Mouse (Mus musculus): ENCODE results near the gene Piwil4.

Gene Piwil4

DNA sequence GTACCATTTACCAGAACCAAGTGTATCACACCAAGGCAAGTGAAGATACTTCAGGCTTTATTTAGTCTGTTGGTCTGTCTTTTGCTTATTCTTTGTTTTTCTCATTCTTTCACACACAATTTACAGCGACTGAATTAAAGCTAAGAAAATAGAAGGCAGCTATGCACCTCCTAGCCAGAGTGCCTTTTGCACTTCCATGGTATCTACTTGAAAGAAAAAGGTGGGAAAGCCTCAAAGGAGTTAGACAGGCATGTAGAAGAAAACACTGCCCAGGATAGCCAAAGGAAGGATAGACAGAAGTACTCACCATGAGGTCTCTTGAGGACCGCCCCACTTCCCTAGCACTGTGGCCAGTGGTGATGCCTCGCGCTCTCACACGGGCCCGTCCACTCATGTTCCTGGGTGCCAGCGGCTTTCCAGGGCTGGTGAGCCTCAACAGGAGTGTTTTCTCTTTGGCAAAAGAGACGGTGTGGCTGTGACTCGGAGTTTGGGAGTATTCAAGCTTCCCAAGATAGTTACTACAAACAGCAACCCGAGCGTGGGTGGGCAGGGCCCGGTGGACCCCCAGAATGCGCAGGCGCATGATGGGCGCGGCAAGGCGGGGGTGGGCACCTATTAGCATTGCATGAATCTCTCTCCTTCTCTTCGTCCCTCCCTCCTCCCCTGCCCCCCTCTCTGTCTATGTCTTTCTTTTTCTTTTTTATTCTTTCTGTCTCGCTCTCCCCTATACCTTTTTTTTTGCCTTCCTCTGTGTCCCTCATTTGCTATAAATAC, at the start of gene Piwil4:
Piwil4 (minus strand) TSS at position 583 of the 774 bp plus-strand sequence.
- no peak for TF ChIP-seq GATA4 (IDR thresholded peaks at IDR 0.05; ENCODE audit: insufficient replicate concordance, low read length)

DNA sequence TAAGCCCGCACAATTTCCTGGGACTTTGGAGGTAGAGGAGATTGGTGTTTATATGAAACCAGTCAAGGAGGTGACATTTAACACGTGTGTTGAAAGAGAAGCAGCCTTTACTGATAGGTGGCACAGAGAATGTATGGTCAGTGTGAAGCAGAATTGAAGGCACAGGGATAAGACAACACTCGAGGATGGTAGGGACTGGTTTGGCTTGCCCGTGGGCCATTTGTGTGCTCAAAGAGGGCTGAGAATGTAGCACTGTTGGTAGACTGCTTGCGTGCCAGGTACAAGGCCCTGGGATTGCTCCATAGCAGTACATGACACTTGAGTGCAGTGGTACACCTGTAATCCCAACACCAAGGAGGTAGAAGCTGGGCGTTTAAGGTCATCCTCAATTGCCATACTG, 46.8 kb upstream of the Piwil4 start:
- TF ChIP-seq GATA4 (IDR thresholded peaks at IDR 0.05; ENCODE audit: insufficient replicate concordance, low read length), result no peak

DNA sequence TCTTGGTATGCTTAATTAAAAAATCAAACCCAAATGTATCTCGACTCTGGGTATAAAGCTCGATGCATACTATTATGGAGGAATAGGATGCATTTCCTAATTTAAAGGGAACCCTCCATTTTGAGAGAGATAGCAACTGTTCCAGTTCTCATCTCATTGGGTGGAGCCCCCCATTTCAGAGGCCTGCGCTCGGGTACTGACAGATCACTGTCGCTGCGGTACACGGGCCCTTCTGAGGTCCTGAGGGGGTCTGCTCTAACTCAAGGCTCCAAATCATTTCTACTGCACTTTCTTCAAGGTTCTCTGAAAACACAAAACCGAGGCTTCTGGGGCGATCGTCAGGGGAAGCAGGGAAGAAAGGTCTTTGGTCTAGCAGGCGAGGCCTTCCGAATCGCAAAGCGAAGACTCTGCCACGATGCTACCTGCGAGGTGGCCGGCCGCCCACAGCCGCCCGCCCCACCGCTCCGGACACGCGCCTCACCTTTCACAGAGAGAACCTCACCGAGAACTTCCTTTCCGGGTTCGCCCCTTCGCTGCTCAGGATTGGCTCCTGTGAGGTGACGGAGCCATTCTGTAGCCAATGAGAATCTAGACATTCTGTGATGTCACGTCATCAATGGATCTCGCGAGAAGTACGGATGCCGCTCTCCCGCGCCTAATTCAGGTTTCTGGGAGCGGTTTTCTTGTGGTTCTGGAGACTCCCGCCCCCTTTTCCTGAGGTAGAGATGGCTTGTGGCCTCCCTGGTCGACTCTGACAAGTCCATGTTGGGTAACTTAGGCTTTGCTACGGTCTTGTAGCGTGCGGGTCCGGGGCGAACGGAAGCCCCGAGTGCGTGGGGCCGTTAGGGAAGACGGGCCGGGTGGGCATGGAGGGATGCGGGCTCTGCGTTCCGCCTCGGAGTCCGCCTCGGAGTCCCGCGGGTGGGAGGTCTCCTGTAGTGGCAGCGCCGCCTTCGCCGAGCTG, 43.8 kb upstream of the Piwil4 start, which contains the start of the genes Mre11a and Ankrd49:
Mre11a (plus strand) TSS at position 616 of the 964 bp plus-strand sequence.
Ankrd49 (minus strand) TSS at position 818 of the 964 bp plus-strand sequence.
- no peak for TF ChIP-seq GATA4 (IDR thresholded peaks at IDR 0.05; ENCODE audit: insufficient replicate concordance, low read length)

DNA sequence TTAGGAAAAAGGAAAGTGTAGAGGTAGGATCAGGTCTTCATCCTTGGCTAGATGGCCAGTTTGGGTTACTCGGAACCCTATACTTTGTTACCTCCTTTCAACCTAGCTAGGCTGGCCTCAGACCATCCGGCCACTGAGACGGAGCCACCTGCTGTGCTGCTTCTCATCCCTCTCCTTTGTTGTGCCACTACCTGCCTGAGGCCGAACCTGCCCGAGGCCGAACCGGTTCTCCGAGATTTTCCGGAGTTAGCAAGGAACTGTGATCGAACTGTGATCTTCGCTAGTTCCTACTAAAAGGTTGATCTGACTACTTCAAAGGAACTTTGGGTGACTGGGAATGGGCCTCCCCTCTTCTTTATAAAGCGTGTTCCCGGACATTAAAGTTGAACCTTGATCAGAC, 37.8 kb upstream of the Piwil4 start:
- TF ChIP-seq GATA4 (IDR thresholded peaks at IDR 0.05; ENCODE audit: insufficient replicate concordance, low read length), result no peak

DNA sequence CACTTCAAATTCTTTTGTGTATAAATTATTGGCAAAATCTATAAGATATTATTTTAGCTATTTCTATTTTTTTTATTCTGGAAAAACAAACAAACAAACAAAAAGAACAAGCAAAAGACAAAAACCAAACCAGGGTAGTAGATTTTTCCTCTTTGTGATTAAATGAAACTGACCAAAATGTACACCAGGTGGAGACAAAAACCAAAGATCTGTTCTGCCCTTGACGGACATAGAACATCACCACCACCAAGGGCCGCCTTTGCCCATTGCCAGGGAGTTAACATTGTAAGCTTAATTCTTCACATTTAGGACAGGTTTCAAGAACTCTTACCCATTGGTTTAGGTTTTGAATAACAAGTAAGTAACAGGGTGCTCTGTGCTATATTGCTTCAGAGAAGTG, 33.3 kb upstream of the Piwil4 start:
- TF ChIP-seq GATA4 (IDR thresholded peaks at IDR 0.05; ENCODE audit: insufficient replicate concordance, low read length), result no peak

DNA sequence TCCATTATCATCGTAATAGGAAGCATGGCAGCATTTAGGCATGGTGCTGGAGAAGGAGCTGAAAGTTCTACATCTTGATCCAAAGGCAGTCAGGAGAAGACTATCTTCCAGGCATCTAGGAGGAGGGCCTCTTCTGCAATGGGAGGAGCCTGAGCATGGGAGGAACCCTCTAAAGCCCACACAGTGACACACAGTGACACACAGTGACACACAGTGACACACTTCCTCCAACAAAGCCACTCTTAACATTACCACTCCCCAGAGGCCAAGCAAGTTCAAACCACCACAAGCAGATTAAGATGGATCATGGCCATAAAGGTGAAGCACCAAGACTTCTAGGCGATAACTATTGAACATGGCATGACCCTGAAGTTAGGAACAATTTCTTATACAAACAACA, 31.5 kb upstream of the Piwil4 start:
- TF ChIP-seq GATA4 (IDR thresholded peaks at IDR 0.05; ENCODE audit: insufficient replicate concordance, low read length), result no peak

DNA sequence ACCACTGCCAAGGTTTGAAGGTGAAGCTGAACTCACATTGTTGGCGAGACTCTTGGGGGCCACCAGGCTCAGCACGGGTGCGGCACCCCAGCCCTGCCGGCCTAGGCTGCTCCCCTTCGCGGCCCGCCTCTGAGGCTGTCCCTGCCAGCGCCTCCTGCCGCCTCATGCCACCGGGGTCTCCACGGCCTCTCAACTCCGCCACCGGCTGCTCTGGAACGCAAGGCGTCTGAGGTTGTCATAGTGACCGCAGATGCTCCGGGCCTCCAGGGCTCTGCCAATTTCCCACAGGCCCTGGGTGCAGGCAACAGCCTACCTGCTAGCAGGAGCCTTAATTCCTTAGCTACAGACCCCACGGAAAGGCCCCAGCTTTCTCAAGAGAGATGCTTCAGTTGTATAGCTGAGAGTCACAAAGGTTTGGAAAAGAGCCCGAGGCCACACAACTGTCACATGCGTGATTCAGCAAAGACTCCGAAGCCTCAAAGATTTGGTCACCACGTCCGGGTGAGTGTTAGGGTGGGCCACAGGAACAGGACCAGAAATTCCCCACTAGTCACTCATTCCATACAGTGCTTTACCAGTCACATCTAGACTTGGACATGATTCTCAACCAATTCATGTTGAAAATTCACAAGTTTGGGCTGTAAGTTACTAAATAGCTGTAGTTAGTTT, 30.4 kb upstream of the Piwil4 start, which contains the start of gene 1700012B09Rik:
1700012B09Rik (minus strand) TSS at position 228 of the 669 bp plus-strand sequence.
- no peak for TF ChIP-seq GATA4 (IDR thresholded peaks at IDR 0.05; ENCODE audit: insufficient replicate concordance, low read length)

DNA sequence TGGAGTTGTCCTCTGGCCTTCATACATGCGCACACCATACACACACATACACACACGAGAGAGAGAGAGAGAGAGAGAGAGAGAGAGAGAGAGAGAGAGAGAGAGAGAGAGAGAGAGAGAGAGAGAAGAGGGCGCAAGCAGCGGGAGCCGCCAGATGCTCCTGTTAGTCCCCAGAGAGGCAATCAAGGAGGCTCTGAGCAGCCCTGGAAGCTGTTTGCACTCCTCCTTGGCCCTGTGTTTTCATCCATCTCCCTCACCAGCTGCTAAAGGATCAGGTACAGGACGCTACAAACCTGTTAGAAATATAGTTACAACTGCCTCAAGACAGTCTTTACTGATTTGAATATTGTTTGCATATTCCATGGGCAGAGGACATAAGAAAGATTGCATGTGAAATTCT, 29.3 kb upstream of the Piwil4 start:
- TF ChIP-seq GATA4 (IDR thresholded peaks at IDR 0.05; ENCODE audit: insufficient replicate concordance, low read length), result no peak

DNA sequence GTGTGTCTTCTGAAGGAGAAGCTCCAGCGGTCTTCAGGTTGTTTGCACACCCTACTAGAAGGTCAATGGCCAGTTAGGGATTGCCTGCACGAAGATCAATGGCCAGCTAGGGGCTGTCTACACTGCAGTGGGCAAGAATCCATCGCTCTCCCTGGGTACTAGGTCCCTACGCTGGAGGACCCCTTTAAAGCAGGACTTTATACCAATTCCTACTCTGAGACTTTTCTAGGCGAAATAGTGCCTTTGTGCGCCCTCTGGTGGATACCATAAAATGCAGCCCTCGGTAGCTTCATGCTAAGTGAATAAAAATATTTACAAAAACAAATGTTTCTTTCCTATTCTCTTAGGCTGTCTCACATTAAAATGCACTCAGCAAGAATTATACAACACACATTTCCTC, 24.2 kb upstream of the Piwil4 start:
- TF ChIP-seq GATA4 (IDR thresholded peaks at IDR 0.05; ENCODE audit: insufficient replicate concordance, low read length), result no peak

DNA sequence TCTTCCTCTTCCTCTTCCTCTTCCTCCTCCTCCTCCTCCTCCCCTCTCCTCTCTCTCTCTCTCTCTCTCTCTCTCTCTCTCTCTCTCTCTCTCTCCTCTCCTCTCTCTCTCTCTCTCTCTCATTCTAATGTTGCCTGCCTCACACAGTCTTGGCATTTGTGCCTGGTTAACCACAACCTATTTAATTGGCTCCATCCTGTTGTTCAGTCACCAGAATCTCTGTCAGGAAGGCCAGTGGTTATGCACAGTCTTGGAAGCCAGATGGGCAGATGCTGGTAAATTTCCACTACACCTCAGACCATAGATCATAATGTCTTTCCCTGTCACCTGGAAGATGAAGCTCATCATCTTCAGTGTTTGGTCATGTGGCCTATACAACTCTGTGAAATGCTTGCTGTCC, 18.7 kb upstream of the Piwil4 start:
- no peak for TF ChIP-seq GATA4 (IDR thresholded peaks at IDR 0.05; ENCODE audit: insufficient replicate concordance, low read length)

DNA sequence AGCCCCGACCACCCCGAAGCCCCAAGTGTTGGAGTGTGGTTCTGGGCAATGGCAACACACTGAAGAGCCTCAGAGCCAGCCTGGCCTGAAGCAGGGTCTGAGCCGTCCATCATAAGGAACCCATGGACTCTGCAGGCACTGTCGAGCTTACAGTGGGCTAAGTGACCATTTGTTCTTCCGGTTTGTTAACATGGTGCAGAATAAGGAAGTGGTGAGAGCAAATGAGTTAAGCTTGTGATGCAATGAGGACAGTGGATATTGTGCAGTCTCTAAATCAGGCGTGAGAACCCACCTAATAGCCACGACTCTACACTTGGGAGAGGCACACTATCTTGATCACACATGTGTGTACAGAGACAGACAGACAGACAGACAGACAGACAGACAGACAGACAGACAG, 18.1 kb upstream of the Piwil4 start:
- no peak for TF ChIP-seq GATA4 (IDR thresholded peaks at IDR 0.05; ENCODE audit: insufficient replicate concordance, low read length)

DNA sequence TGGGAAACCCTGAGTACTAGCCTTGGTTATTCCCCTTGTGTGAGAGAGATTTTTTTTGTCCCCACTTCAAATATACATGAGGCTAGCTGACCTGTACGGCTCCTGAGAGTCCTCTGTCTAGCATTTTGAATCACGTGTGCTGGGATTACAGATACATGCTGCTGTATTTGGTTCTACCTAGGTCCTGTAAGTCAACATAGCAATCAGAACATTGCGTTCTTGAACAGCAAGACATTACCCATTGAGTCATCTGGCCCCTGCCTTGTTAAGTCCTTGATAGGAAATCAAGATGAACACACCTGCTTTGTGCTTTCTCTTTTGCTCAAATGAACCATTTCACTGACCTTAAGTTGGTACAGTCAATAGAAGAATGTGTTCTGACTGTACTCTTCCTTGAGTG, 13.9 kb upstream of the Piwil4 start:
- TF ChIP-seq GATA4 (IDR thresholded peaks at IDR 0.05; ENCODE audit: insufficient replicate concordance, low read length), result no peak

DNA sequence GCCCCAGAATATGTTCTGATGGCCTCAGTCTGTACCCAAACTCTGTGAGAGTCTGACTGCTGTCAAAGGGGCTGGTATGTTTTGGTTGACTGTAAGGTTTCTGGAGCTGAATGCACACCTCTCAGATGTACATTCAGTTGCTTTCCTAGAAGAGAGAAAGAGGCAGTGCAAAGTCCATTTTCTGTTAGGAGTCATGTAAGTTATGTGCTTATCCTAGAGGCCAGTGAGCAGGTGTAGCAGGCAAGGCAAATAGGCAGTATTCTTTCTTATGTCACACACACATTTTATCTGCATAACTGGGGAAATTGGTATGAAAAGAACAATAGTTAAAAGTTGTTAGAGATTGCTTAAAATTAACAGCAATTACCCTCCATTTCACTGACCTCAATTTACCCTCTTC, 13.4 kb upstream of the Piwil4 start:
- TF ChIP-seq GATA4 (IDR thresholded peaks at IDR 0.05; ENCODE audit: insufficient replicate concordance, low read length), result no peak

DNA sequence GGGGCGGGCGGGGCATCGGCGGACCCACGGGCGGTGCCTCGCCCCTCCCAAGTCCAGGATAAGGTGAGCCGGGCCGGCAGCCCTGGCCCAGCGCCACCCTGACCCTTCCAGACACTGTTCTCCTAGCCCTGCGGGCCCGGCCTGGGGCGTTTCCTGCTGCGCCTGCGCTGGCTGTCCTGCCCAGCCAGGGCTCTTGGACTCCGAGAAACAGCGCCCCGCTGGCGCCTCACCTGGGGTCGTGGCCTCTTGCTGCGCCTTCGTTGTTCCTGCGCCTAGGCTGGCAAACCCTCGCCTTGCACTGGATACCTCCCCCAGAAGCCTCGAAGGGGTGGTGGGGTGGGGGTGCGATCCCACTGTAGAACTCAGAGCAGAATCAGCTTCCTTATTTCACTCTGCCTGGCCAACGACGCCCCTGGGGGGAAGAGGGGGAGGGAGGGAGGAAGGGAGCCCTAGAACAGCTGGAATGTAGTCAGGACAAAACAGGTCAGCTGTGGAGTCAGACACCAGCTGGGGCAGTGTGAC, 11.5 kb upstream of the Piwil4 start, which contains the start of gene Fut4:
Fut4 (minus strand) TSS at position 393 of the 522 bp plus-strand sequence.
- TF ChIP-seq GATA4 (IDR thresholded peaks at IDR 0.05; ENCODE audit: insufficient replicate concordance, low read length), result no peak

DNA sequence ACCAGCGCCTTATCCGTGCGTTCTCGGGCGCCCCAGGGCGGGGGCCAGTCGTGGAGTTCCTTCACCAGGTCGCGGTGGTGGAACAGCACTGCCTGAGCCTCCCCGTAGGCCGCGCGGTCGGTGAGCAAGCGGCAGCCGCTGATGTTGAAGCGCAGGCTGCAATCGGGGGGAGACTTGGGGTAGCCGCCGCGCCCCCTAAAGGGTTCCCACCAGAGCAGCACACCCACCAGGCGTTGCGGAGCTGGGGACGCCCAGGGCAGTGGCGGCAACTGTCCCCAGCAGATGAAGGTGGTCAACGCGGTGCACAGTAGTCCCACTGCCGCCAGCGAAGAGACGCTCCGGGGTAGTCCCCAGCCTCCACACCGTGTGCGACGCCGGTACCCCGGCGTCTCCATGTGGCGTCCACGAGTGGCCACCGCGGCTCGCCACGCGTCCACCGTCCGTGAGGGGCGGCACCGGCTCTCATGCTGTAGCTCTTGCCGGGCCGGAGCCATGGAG, 11.0 kb upstream of the Piwil4 start:
- TF ChIP-seq GATA4 (IDR thresholded peaks at IDR 0.05; ENCODE audit: insufficient replicate concordance, low read length), result no peak
